Mouse (Mus musculus): ENCODE data around the gene Uxs1. TPM values are rescaled to one million over a fixed set of nuclear protein-coding genes. Genes with fewer than 3 reads are reported as not detected.

Uxs1 gene
- polyA plus RNA-seq, 1 experiment from 2014 or later, result 18.0 TPM

DNA sequence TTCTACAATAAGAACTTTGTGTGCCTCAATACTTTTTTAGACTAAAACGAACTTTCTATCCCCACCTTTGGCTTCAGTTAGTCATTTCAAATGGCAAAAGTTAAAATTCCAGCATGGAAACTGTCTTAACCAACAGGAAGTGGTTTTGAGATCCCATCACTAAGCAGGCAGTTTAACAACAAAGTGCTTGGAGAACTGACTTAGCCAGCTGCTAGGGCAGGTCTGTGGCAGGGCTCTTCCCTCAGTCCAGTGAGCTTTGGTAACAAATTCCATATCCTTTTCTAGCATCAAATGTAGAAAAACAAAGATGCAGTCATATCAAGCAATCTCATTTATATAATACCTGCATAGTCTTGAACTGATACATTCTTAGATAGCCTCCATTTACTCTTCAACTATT lies 105.1 kb downstream of the Uxs1 start:
- Histone ChIP-seq H3K4me3 (ENCODE audit: low read length) (no peak overlapping the region), H3K4me1 (ENCODE audit: control insufficient read depth, insufficient read depth, low read depth, low read length) (no peaks in the 10 kb centered on the region), H3K27me3 (replicated peaks; ENCODE audit: control insufficient read depth, insufficient read depth, low read length) (no peaks in the 10 kb centered on the region), H3K27ac (ENCODE audit: low read depth, low read length) (no peak overlapping the region), H3K4me2 (ENCODE audit: low read length) (no peak overlapping the region), H3K9ac (ENCODE audit: low read depth, low read length) (no peak overlapping the region), H3K9me3 (ENCODE audit: control insufficient read depth, low read length) (peaks cover 6% of the 10 kb centered on the region), H3K36me3 (ENCODE audit: control insufficient read depth, insufficient read depth, low read length) (no peaks in the 10 kb centered on the region)
- ATAC-seq, result no peak
- WGBS, result 77% methylated on average over 1 of the region's 1 CpGs

DNA sequence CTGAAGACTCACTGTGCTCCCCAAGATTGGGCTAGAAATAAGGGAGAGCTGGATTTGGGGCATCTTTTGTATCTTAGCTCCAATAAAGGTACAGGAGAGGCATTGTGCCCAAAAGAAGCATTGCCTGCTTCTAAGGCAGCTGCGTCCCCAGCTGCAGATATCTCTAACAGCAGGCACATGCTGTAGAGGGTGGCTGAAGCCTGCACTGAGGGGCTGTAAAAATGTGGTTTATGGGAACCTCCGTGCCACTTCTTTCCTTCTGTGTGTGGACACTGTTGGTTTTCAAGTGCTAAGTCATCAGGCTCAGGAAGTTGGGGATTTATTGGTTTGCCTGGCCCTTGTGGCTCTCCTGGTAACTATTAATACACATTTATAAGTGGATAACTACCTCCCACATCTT lies 108.8 kb downstream of the Uxs1 start:
- Histone ChIP-seq H3K4me3 (ENCODE audit: low read length) (no peak overlapping the region), H3K27ac (ENCODE audit: low read depth, low read length) (no peak overlapping the region), H3K9ac (ENCODE audit: low read depth, low read length) (no peak overlapping the region), H3K4me2 (ENCODE audit: low read length) (no peak overlapping the region), H3K9me3 (ENCODE audit: control insufficient read depth, low read length) (peaks cover 2% of the 10 kb centered on the region; the same call in 1 of the 2 replicates), H3K36me3 (ENCODE audit: control insufficient read depth, insufficient read depth, low read length) (no peaks in the 10 kb centered on the region), H3K4me1 (ENCODE audit: control insufficient read depth, insufficient read depth, low read depth, low read length) (no peaks in the 10 kb centered on the region), H3K27me3 (replicated peaks; ENCODE audit: control insufficient read depth, insufficient read depth, low read length) (no peaks in the 10 kb centered on the region)
- ATAC-seq, result no peak
- WGBS, result 96% methylated on average over 2 of the region's 2 CpGs

DNA sequence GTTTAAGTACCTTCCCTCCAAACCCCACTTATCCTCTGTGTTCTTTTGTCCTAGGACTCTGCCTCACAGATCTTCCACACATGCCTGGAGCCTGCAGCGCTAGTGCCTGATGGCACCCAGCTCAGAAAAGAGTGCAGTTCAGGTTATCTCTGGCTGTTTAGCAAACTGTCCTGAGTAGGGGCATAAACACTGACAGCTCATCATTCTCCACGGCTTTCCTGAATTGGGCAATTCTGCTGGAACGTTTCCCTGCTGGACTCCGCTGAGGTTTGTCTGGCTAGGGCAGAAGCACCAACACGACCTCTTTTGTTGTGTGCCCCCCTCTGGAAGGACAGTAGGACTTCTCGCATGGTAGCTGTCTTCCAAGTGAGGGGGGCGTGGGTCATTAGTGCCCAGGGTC lies 109.6 kb downstream of the Uxs1 start:
- Histone ChIP-seq H3K4me2 (ENCODE audit: low read length) (no peak overlapping the region), H3K4me3 (ENCODE audit: low read length) (no peak overlapping the region), H3K27ac (ENCODE audit: low read depth, low read length) (no peak overlapping the region), H3K36me3 (ENCODE audit: control insufficient read depth, insufficient read depth, low read length) (no peaks in the 10 kb centered on the region), H3K9ac (ENCODE audit: low read depth, low read length) (no peak overlapping the region), H3K4me1 (ENCODE audit: control insufficient read depth, insufficient read depth, low read depth, low read length) (no peaks in the 10 kb centered on the region), H3K27me3 (replicated peaks; ENCODE audit: control insufficient read depth, insufficient read depth, low read length) (no peaks in the 10 kb centered on the region), H3K9me3 (ENCODE audit: control insufficient read depth, low read length) (peaks cover 1% of the 10 kb centered on the region; the same call in 1 of the 2 replicates)
- 77% methylated on average over 7 of the region's 7 CpGs for WGBS
- ATAC-seq, result no peak

DNA sequence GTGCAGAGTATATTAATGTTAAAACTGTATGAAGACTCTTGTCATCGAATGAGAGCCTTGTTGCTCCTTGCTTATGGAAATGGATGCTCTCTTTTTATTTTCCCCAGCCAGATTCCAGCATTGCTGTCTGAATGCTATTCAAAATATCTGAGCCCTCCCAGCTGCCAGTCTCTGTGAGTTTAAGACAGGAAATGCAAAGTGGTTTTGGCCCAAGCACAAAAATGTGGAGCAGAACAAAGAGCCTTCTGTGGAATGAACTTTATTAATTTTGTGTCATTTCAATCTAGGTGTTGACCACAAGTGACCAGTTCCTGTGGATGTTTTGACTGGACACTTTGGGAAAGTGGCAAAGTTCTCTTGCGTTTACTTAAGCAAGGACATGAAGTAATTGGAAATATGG lies 112.8 kb downstream of the Uxs1 start:
- Histone ChIP-seq H3K4me3 (ENCODE audit: low read length) (no peak overlapping the region), H3K4me2 (ENCODE audit: low read length) (no peak overlapping the region), H3K9ac (ENCODE audit: low read depth, low read length) (no peak overlapping the region), H3K27ac (ENCODE audit: low read depth, low read length) (no peak overlapping the region), H3K4me1 (ENCODE audit: control insufficient read depth, insufficient read depth, low read depth, low read length) (no peaks in the 10 kb centered on the region), H3K9me3 (ENCODE audit: control insufficient read depth, low read length) (no peaks in the 10 kb centered on the region), H3K27me3 (replicated peaks; ENCODE audit: control insufficient read depth, insufficient read depth, low read length) (no peaks in the 10 kb centered on the region), H3K36me3 (ENCODE audit: control insufficient read depth, insufficient read depth, low read length) (no peaks in the 10 kb centered on the region)
- no peak for ATAC-seq
- 78% methylated on average over 2 of the region's 2 CpGs for WGBS

DNA sequence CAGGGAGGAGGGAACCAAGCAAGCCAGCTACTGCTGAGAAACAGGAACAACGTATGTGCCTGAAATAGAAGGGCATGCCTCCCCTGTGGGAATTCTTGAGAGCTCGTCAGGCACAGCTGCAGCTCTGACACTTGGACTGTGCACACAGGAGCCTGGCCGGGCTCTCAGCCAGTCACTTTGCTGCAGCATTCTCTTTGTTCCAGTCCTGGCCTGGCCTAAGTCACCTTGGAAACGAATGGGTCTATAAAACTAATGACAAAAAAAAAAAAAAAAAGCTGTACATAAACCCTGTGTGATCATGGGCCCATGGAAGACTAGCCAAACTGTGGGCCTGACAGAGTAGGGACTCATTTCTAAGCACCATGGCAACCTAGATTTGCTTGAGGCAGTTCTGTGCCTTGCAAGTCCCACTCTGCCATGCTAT lies 129.0 kb downstream of the Uxs1 start:
- H3K4me3 ChIP-seq (ENCODE audit: low read length), result no peak overlapping the region
- no peaks in the 10 kb centered on the region for H3K27me3 ChIP-seq (replicated peaks; ENCODE audit: control insufficient read depth, insufficient read depth, low read length)
- no peaks in the 10 kb centered on the region for H3K9me3 ChIP-seq (ENCODE audit: control insufficient read depth, low read length)
- peak; percentile 93 for ATAC-seq
- H3K4me1 ChIP-seq (ENCODE audit: control insufficient read depth, insufficient read depth, low read depth, low read length), result peaks cover 14% of the 10 kb centered on the region
- H3K27ac ChIP-seq (ENCODE audit: low read depth, low read length), result 0 out of 2 replicates have a peak overlapping the region, but pooled peaks have one; percentile 23
- WGBS, result 7% methylated on average over 4 of the region's 4 CpGs
- H3K36me3 ChIP-seq (ENCODE audit: control insufficient read depth, insufficient read depth, low read length), result no peaks in the 10 kb centered on the region
- H3K9ac ChIP-seq (ENCODE audit: low read depth, low read length), result no peak overlapping the region
- H3K4me2 ChIP-seq (ENCODE audit: low read length), result no peak overlapping the region

Other genes starting within 250 kb of the Uxs1 start
- gene 1500015O10Rik, start 97.2 kb downstream of the Uxs1 start, polyA plus RNA-seq (2015; fragmentation: Nextera tagmentation; extraction: Ambion mirVana), result 64.1 and 74.2 TPM in 2 replicates
- 55.1 and 59.5 TPM in 2 replicates for gene Tpp2, start 105.8 kb upstream of the Uxs1 start, polyA plus RNA-seq (2015; fragmentation: Nextera tagmentation; extraction: Ambion mirVana)
- 1.2 and 1.8 TPM in 2 replicates for gene Mettl21c, start 192.2 kb upstream of the Uxs1 start, polyA plus RNA-seq (2015; fragmentation: Nextera tagmentation; extraction: Ambion mirVana)
- gene Gm8251, start 234.1 kb upstream of the Uxs1 start, polyA plus RNA-seq (2015; fragmentation: Nextera tagmentation; extraction: Ambion mirVana), result 0.04 TPM in 1 of 2 replicates, not detected in the other

All from hindbrain, embryonic 16.5 days (tissue).